Mouse (Mus musculus) large intestine, adult 2 months (tissue): Measurements from ENCODE around the gene Arhgap19. TPM values are rescaled to one million over a fixed set of nuclear protein-coding genes. Genes with fewer than 3 reads are reported as not detected.
A peak's percentile ranks its signal among the peaks of the same experiment; 100 is the strongest.
"Not testable (repeated sequence)": the region's sequence is repeated elsewhere in the genome, so short reads cannot be mapped to it uniquely, and the experiment has no call there.

Experiments used
- DNase-seq: peaks from one replicate; pipeline ENCODE4 v3.0.0-alpha.2; 2012; ENCODE audit warnings: low read depth, low spot score
- WGBS: fragments of 180-500 bp; shearing (Covaris S2); methylation state at CpG from one replicate; pipeline ENCODE4 v1.1.7; 2018; 5-methylcytosine and 5-hydroxymethylcytosine counted together
- polyA plus RNA-seq: library from polyadenylated mRNA; depleted of rRNA; stranded (reverse); fragments of >200 nt; gene quantifications from 2 replicates; pipeline ENCODE4 v1.2.3, GENCODE M21; 2012; rRNA removed

The Arhgap19 gene
- polyA plus RNA-seq: 4.4 and 6.3 TPM in 2 replicates

DNA sequence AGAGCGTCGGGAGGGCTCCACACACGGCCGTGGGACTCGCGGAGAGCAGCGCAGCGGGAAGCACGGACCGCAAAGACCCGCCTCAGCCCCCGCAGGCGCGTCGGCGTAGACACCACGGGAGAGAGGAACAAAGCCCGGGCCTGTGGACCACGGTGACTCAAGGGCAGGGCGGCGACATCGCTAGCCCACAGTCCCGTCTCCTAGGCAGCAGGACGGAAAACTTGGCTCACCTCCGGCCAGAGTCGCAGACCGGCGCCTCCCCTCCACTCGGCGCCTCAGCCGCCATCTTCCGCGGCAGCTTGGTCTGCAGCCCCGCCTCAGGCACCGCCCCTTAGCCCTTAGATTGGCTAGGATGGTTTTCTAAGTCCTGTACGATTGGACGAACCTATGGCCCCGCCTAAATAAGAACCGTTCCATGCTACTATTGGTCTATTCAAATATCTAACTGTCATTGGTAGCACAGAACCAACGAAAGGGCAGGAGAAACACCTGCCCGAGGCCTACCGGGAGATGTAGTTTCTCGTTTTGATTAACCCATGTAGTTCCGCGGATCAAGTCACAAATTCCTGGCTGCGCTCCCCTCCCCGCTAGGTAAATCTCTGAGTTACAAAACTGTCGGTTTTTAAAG, at the start of gene Arhgap19:
Gene Arhgap19, minus strand, starts transcription at position 306 of the 628 bp plus-strand sequence.
- under 1% methylated on average over 48 of the region's 48 CpGs for WGBS
- peak; percentile 86 for DNase-seq

DNA sequence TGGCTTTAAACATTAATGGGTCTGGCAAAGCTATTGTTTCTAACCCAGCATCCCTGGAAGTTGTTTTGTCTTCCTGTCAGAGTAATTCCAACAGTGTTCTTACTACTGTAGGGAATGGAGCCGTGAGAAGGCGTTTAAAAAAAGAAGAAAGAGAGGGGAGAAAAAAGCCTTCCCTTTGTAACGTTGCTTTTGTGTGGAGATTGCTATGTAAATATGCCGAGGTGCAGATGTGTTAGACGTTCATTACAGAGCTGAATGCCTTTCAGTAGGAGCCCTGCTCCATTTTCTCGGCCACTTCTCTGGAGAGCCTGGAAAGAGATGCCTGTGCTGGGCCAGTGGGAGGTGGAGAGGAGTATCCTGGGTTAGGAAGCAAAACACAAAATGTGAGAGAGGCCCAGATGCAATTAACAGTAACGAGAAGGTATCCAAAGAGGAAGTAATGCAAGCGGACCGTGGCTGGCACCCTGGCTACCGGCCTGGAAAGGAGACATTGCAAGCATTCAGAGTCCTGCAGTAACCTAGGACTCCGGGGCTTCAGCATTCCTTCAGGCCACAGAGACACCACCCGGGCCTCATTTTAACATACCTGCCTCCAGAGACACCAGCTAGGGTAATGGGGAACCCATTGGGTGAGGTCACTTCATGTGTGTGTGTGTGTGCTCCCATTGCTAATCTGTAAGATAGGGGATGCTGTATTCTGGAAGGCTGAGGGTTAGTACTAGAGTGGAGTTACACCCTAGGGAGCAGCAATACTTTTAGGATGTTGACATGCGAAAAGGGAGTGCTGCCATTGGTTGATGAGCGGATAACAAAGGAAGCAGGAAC, 49.1 kb upstream of the Arhgap19 start:
- WGBS: 28% methylated on average over 14 of the region's 14 CpGs
- no peak for DNase-seq

DNA sequence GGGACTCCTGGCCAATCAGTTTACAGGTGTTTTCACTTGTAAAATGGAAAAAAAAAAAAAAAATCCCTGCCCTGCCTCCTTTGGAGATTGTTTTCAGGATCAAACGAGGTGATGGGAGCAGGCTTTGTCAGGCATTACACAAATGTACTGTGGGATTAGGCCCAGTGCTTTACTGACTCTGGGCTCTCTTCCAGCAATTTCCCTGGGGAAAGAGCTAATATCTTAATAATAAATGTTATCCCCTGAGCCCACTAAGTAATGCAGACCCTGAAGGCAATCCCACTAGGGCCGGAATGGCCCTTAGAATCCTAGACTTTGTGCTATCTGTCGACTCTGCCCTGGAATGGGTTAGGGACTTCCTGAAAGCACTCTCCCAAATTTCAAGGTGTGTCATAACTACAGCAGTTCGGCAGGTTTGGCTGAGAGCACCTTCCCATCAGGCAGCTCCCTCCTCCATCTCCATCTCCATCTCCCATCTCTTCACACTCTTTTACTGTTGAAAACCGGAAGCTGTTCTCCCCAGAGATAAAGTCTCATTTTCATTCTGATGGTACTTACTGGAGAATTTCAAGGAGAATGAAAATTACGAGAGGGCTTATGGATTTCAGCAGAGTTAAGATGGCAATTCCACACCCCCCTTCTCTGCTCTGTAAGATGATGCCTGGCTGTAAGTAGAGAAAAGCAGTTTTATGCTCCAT, 48.3 kb upstream of the Arhgap19 start:
- no peak for DNase-seq
- 33% methylated on average over 6 of the region's 6 CpGs for WGBS

DNA sequence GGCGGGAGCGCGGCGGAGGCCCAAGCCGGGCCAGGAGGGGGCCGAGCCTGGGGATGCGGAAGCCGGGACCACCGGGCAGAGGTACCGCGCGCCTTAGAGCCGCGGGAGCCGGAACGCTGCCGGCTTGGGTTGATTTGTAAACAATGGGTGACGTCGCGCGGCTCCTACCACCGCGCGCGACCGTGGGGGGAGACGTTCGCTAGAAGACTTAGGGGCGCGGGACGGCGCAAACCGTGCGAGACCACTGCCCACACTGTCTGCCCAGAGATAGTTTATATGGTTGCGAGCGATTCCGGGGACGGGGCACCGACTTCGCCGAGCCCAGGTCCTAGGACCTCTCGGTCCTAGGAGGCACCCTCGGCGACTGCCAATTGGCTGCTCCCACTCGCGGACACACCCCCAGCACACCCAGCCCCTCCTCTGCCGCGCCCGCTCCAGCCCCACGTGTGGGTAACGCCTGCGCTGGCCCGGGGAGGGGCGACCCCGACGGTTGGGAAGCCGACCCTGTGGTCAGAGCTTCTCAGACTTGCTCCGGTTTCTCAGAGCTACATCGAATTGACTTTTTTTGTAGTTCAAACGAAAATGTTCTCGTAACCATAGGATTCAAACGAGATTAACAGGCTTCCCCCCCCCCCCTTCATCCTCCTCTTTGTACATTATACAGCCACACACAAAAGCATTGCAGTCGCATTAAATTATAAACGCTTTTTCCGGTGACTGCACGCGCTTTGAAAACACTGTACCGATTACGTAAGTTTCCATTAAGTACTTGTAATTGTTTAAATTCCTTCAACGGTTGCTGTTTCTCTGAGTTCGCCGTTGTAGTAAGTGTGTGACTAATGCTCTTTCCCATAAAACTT, 46.4 kb upstream of the Arhgap19 start, which contains the start of gene Frat2:
Gene Frat2, minus strand, starts transcription at position 141 of the 860 bp plus-strand sequence.
- WGBS: under 1% methylated on average over 72 of the region's 72 CpGs
- DNase-seq: no peak

DNA sequence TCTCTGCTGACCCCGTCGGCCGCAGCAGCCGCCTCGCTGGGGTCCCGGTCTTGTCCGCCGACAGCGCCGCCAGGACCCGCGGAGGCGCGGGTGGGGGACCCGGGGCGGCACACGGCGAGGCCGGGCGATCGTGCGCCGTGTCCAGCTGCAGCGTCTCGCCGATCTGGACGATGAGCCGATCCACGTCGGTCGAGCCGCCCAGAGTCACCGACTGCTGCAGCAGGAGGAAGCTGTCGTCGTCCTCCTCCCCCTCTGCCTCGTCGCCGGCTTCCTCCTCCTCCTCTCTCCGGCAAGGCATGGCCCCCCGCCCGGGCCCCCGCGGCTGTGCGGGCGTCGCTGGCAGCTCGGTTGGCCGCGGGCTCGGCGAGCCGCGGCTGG, 45.8 kb upstream of the Arhgap19 start:
- under 1% methylated on average over 50 of the region's 53 CpGs for WGBS

DNA sequence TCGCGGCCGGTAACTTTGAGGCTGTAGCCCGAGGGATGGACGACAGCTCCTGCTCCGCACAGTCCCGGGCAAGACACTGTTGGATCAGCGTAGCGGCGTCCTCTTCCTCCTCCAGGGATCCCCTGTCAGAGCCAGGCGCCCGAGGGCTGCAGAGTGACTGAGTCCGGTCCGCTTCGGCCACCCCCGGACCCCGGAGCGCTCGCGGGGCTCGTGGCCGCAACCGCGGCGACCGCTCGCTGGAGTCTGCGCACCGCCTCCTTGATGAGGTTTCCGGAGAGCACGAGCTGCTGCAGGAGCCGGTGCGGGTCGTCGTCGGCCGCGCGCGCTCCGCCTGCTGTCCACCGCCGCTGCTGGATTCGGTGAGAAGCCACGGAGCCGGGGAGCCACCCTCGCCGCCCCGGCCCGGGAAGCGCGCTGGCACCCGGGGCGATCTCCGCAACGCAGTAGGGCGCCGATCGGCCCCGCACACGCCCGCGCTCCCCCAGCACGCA, 45.3 kb upstream of the Arhgap19 start:
- WGBS: under 1% methylated on average over 63 of the region's 64 CpGs
- DNase-seq: no peak

More for the DNA sequence above, 45.8 kb upstream of the Arhgap19 start:
- DNase-seq: not testable (repeated sequence)

DNA sequence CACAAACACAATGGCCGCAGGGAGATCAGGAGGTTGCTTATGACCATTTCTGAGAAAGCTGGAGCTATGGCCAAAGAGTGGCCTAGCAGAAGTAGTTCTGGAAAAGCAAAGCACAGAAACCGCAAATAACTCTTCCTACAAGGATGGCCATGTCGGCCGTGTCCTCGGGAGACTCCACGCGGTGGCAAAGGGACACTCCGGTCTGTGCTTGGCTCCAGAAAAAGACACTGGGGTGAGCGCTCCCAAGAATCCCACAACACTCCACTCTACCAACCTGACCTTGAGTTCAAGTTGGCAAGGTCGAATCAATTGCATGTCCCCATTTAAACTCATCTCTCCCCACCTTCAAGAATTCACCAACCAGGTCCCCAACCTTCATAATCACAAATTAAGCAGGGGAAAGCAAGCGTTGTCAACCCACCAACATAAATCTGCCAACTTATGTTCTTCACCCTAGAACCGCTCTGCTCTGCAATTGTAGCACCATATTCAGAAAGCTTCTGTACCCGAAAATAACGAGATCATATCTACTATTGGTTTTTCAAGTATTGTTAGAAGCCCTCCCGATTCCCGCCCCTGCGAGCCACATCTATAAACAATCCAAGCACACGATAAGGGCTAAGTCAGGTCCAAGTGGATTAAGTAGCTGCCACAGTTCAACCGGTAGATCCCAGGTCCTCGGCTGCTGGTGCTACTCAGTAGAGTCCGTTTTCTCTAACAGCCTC, 44.7 kb upstream of the Arhgap19 start:
- DNase-seq: no peak
- WGBS: 5% methylated on average over 21 of the region's 21 CpGs

DNA sequence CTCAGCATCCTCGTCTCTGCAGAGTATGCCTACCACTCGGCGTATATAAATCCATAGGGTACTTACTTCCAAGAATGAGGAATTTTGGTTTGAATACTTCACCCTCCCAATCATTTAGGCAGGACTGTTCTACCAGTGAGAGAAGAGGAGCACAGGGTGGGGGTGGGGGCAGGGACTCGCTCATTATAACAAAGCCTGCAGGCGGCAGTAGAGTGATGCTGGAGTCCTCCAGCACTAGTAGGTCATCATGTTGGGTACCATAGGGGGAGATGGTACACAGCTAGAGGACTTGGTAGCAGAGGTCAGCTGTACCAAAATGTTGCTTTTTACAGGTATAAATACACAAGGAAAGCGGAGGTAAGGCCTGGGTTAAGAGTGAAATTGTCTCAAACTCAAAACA, 42.5 kb upstream of the Arhgap19 start:
- 79% methylated on average over 6 of the region's 6 CpGs for WGBS

DNA sequence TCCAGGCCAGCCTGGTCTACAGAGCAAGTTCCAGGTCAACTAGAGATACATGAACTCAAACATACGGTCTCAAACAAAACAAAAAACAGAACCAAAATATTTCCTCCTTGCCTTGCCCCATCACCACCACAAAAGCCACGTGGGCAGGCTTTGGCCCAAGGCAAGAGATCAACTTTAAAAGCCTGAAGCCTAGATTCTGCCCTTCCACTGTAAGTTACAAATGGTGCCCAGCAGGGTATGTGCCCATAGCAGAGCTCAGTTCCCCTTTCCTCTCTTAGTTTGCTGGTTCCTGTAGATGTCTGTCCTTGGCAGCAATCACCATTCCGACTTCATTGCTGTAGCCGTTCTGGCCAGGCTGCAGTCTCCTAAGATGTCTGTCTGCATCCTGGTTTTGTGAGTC, 40.9 kb upstream of the Arhgap19 start:
- 78% methylated on average over 4 of the region's 4 CpGs for WGBS
- no peak for DNase-seq

More for the DNA sequence above, 42.5 kb upstream of the Arhgap19 start:
- DNase-seq: no peak

DNA sequence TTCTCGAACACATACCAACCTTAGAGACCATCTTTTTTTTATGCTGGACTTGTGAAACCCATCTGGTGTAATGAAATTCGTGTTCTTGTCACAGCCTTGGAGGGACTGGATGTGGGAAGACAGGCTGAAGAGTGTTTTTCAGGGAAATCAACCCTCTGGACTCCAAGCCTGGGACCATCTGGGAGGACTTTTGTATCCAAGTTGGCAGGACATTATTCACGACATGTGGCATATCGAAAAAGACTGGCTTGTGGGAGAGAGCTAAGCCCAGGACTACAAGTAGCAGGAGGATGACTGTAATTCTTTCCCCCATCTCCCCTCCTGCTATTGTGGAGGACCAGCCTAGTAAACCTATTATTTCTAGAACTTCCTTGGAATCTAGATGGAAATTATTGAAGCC, 40.3 kb upstream of the Arhgap19 start:
- 85% methylated on average over 4 of the region's 4 CpGs for WGBS

DNA sequence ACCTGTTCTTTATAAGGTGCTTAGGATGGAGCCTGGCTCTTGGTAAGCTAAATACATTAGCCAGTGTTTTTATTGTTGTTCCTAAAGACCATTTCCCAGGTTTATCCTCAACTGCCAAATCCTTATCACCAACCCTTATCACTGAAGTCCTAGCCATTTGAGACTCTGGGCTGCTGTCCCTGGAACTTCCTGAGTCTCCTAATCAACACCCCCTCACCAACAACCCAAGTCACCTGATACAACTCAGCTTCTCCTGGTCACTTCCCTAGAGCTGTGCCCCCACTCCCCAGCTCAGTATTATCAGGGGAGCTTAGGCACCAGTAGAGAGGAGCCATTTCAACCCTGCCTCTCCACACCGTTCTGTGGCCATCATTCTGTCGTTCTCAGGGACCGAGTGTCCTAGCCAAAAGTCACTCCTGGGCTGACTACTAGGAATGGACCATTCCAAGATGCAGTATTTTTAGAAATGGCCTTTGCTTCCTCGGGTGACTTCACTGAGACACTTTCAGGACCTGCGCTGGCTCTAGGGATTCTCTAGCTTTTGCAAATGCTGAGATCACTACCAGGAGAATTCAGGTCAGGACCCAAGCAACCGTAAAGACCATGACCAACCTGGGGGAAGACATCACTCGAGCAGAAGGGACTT, 39.4 kb upstream of the Arhgap19 start:
- no peak for DNase-seq
- 75% methylated on average over 7 of the region's 7 CpGs for WGBS

More for the DNA sequence above, 40.3 kb upstream of the Arhgap19 start:
- no peak for DNase-seq

DNA sequence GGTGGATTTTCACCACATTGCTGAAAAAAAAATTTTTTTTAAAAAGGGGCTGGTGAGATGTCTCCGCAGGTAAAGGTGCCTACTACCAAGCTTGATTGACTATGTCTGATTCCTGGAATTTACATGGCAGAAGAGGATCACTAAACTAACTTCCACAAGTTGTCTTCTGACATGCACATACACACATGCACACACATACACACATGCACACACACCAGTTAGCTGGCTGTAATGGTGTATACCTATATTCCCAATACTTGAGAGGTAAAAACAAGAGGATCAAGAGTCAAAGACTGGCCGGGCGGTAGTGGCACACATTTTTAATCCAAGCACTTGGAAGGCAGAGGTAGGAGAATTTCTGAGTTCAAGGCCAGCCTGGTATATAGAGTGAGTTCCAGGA, 37.8 kb upstream of the Arhgap19 start:
- no peak for DNase-seq
- WGBS: 98% methylated on average over 3 of the region's 3 CpGs

DNA sequence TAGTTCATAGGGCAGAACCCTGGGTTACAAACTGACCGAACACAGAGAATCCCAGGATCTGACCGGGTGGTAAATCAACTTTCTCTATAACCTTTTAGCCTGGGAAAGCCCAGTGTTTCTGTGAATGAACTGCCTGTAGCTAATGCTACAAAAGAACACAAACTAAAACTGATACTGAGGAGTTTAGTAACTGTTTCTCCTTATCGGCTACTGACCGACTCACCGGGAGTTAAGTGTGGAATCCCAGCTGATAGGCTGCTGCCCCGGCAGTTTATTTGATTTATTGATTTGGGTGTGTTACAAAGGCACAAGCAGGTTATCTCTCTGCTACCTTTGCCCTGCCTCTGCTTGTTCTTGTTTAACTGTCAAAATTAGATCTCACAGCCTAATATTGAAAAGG, 37.0 kb upstream of the Arhgap19 start:
- 17% methylated on average over 6 of the region's 6 CpGs for WGBS
- no peak for DNase-seq

DNA sequence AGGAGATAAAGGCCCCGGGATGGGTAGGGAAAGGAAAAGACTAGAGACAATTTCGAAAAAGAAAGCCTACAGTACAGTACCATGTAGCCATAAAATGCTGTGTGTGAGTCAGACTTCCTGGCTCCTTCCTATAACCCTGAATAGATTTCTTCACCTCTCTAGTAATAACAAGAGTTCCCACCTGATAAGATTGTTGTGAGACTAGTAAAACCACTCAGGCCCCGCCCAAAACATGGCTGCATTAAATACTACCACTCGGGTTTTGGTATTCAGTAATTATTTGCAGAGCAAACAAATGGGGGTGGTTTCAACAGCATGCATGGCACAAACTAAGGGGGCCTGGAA, 36.0 kb upstream of the Arhgap19 start:
- WGBS: 17% methylated on average over 4 of the region's 4 CpGs
- DNase-seq: no peak

DNA sequence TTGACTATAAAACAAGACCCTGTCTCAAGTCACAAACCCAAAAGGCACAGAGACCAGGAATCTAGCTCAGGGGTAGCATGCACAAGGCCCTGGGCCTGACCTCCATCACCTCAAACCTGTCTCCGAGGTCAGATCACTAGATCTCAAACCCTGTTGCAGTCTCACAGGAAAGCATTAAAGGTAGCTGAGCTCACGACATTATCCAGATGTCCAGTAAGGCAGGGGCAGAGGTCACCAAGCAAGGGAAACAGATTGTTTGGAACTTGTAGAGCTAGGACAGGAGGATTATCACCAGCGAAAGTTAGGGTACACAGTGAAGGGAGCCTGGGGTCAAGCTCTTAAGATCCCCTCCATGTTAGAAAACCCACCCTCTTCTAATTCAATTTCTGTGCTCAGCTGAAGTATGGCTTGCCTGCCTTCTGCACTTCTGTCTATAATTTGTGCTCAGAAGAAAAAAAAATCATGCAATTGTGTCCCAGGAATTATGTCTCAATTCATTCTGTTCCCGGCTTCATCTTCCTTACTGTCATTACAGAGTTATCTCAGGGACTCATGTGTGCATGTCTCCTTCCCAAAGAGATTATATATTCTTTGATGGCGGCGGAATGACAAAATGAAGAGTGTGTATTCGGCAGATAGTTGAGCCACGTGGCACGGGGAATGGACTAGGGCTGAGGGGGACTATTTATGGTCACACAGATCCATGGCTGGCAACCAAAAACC, 35.5 kb upstream of the Arhgap19 start:
- WGBS: 24% methylated on average over 9 of the region's 9 CpGs
- no peak for DNase-seq

DNA sequence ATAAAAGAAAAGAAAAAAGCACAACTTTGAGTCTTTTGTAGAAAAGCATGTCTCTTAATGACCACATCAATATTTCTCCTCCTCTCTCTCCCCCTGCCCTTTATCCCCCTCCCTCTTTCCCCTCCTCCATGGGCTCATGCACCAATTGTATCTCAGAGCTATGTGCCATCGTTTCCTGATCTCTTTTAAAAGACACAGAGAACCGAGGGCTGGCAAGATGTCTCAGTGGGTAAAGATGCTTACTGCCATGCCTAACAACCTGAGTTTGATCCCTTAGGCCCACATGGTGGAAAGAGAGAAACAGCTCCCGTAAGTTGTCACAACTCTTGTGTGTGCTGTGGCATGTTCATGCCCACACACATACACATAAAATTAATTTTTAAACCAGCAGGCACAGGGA, 34.9 kb upstream of the Arhgap19 start:
- no peak for DNase-seq
- WGBS: 19% methylated on average over 3 of the region's 3 CpGs

DNA sequence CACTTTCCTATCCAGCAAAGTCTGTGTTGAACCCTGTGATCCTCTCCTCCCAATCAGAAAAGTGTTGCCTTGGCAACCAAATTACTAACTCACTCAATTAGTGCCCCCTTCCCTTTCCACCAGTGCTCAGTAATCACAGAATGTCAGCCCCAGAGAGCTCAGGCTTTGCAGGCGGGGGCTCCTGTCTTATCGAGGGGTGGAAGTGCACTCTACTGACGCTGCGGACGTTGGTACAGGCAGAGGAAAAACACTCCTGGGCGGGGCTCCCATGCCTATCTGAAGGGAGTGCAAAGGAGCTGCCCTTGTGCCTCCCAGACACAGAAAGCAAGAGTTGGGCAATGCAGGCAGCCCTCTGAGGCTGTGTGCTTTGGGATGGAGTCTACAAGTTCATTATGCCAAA, 34.0 kb upstream of the Arhgap19 start:
- DNase-seq: no peak
- 5% methylated on average over 6 of the region's 6 CpGs for WGBS

DNA sequence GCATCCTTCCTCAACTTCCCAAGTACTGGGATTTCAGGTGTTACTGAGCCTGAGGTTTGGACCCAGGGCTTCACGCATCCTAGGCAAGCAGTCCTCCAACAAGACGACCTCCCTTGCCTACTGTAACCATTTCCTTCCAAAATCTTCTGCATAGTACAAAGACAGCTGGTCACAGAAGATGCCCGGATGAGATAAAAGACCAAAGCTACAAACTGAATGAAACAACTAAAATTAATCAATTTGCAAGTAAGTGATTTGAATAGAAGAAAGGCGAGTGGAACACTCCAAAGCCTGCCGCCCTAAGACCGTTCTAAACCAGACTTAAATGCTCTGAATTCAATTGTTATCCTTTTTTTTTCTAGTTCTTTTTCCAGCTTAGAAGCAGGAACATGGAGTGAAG, 33.6 kb upstream of the Arhgap19 start:
- no peak for DNase-seq

More for the DNA sequence above, 33.6 kb upstream of the Arhgap19 start:
- 82% methylated on average over 6 of the region's 6 CpGs for WGBS
